Mouse (Mus musculus): ENCODE measurements around the gene Bcl2l11.

DNA sequence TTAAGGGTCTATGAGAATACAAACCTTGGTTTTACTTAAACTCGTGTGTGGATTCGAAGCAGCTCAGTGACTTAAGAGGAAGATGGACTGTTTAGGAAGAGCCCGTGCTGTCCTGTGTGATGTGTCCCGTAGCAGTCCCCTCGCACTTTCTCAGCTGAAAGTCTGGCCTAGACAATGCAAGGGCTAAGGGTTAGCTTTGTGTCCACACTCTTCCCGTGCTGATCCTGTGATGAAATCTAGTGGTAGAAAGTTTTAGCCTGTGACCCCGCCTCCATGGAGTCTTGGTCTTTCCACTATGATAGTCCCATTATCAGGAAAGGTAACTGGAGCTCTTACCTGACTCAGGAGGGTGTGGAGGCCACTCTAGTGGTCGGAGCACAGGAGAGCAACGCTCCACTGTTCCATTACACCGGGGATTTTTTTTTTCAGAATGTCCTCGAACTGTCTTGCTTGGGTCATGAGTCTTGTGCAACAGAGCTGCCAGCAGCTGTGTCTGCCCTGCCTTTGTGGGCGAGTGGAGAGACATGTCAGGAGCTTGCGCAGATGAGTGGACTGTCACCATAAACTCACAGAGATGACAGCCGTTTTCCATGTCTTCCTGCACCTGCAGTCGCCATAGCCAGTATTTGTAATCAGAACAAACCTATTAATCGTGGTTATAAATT, 11.1 kb downstream of the Bcl2l11 start:
- no peak for TF ChIP-seq CTCF (IDR thresholded peaks at IDR 0.05; ENCODE audit: borderline replicate concordance, control insufficient read depth, extremely low read depth, insufficient read depth, low read length, poor library complexity)
- TF ChIP-seq POLR2A (IDR thresholded peaks at IDR 0.05; ENCODE audit: control insufficient read depth, extremely low read depth, insufficient read depth, low read length, poor library complexity), result no peak

Measured in thymus, adult 2 months (tissue).